Mouse (Mus musculus) forebrain, embryonic 14.5 days (tissue): ENCODE results near the gene Emd. TPM values are rescaled to one million over a fixed set of nuclear protein-coding genes. Genes with fewer than 3 reads are reported as not detected.

ENCODE experiments used
- ATAC-seq: fragments of 200-750 bp; cut with Nextera tagmentation; 2 replicates; pipeline ENCODE4 v1.8.0; 2017; ENCODE audit warnings: mild to moderate bottlenecking, moderate library complexity
- DNase-seq: peaks from one replicate; pipeline ENCODE4 v3.0.0-alpha.2; 2015; ENCODE audit warnings: low spot score
- H3K27ac ChIP-seq: fragments of 300-500 bp; sonication (generic); 2 replicates; pipeline ENCODE4 v1.5.1; 2014; ENCODE audit warnings: low read depth, mild to moderate bottlenecking, control low read depth, low read length, moderate library complexity
- H3K27me3 ChIP-seq: fragments of 300-500 bp; sonication (generic); replicated peaks from 2 replicates; pipeline ENCODE4 v1.6.1; 2014; ENCODE audit warnings: low read length, control low read depth, mixed read lengths; ENCODE audit not compliant: control insufficient read depth, insufficient read depth
- H3K36me3 ChIP-seq: fragments of 300-500 bp; sonication (generic); 2 replicates; pipeline ENCODE4 v1.6.1; 2014; ENCODE audit warnings: low read length, control low read depth; ENCODE audit not compliant: control insufficient read depth, insufficient read depth
- H3K4me1 ChIP-seq: fragments of 300-500 bp; sonication (generic); 2 replicates; pipeline ENCODE4 v1.6.1; 2014; ENCODE audit warnings: antibody characterized with exemption, low read length, control low read depth; ENCODE audit not compliant: control insufficient read depth, insufficient read depth
- H3K4me2 ChIP-seq: fragments of 300-500 bp; sonication (generic); 2 replicates; pipeline ENCODE4 v1.6.1; 2014; ENCODE audit warnings: mild to moderate bottlenecking, control low read depth, low read length
- H3K4me3 ChIP-seq: fragments of 300-500 bp; sonication (generic); 2 replicates; pipeline ENCODE4 v1.5.1; 2014; ENCODE audit warnings: low read depth, low read length, control low read depth
- H3K9ac ChIP-seq: fragments of 300-500 bp; sonication (generic); 2 replicates; pipeline ENCODE4 v1.6.1; 2014; ENCODE audit warnings: mild to moderate bottlenecking, low read length, control low read depth, moderate library complexity
- H3K9me3 ChIP-seq: fragments of 300-500 bp; sonication (generic); replicated peaks from 2 replicates; pipeline ENCODE4 v1.6.1; 2016; ENCODE audit warnings: low read length, control low read depth, mixed read lengths; ENCODE audit not compliant: control insufficient read depth
- WGBS: fragments of 180-500 bp; shearing (Covaris S2); extraction: QIAGEN DNeasy Blood & Tissue Kit; methylation state at CpG from one replicate; pipeline ENCODE4 v1.1.7; 2014; 5-methylcytosine and 5-hydroxymethylcytosine counted together
- polyA plus RNA-seq: library from polyadenylated mRNA; unstranded; fragments of >200 nt; fragmentation: Nextera tagmentation; extraction: Ambion mirVana; gene quantifications from 2 replicates; pipeline ENCODE4 v1.2.1, GENCODE M21; 2014

Gene Emd
- polyA plus RNA-seq, 1 experiment from 2014 or later: 37.9 TPM

- ATAC-seq: peak; percentile 89
- 31% methylated on average over 39 of the region's 39 CpGs for WGBS
- H3K27ac ChIP-seq: peak overlapping the region; percentile 83
Observed at GRCm38 (mm10) chrX:74282395-74283091, 28.1 kb downstream of the Emd start.

GRCm38 (mm10) chrX:74283092-74283437 lies 28.6 kb downstream of the Emd start:
- no peaks in the 10 kb centered on the region for H3K36me3 ChIP-seq
- 50% methylated on average over 5 of the region's 5 CpGs for WGBS
- peak overlapping the region; percentile 75 for H3K9ac ChIP-seq
- H3K27me3 ChIP-seq: no peaks in the 10 kb centered on the region
- no peaks in the 10 kb centered on the region for H3K9me3 ChIP-seq
- H3K27ac ChIP-seq: peak overlapping the region; percentile 83; the same call in 1 of the 2 replicates
- ATAC-seq (peak; percentile 13; the same call in 1 of the 2 replicates), DNase-seq (no peak)
- peaks cover 4% of the 10 kb centered on the region; the same call in 1 of the 2 replicates for H3K4me1 ChIP-seq
- peak overlapping the region; percentile 70 for H3K4me2 ChIP-seq
- peak overlapping the region; percentile 49 for H3K4me3 ChIP-seq

More at GRCm38 (mm10) chrX:74282395-74283091, 28.1 kb downstream of the Emd start:
- Histone ChIP-seq H3K9me3 (no peaks in the 10 kb centered on the region), H3K4me2 (peak overlapping the region; percentile 70), H3K9ac (peak overlapping the region; percentile 75), H3K36me3 (no peaks in the 10 kb centered on the region), H3K4me3 (peak overlapping the region; percentile 49), H3K4me1 (peaks cover 4% of the 10 kb centered on the region; the same call in 1 of the 2 replicates), H3K27me3 (no peaks in the 10 kb centered on the region)
- DNase-seq: peak; percentile 95

GRCm38 (mm10) chrX:74293431-74293830 lies 38.9 kb downstream of the Emd start:
- H3K9me3 ChIP-seq: no peaks in the 10 kb centered on the region
- no peak overlapping the region for H3K4me3 ChIP-seq
- H3K27ac ChIP-seq: no peak overlapping the region
- no peak overlapping the region for H3K9ac ChIP-seq
- DNase-seq (no peak), ATAC-seq (no peak)
- WGBS: 75% methylated on average over 4 of the region's 4 CpGs
- no peaks in the 10 kb centered on the region for H3K27me3 ChIP-seq
- no peak overlapping the region for H3K4me2 ChIP-seq
- 0 out of 2 replicates have a peak, but pooled peaks cover 3% of the 10 kb centered on the region for H3K36me3 ChIP-seq
- H3K4me1 ChIP-seq: no peaks in the 10 kb centered on the region

- Histone ChIP-seq H3K27me3 (no peaks in the 10 kb centered on the region), H3K4me2 (peak within 1 kb of the TSS; percentile 68), H3K4me3 (peak within 1 kb of the TSS; percentile 56), H3K27ac (peak within 1 kb of the TSS; percentile 60), H3K9ac (peak within 1 kb of the TSS; percentile 74), H3K36me3 (peaks cover 24% of the 10 kb centered on the region), H3K4me1 (no peaks in the 10 kb centered on the region), H3K9me3 (no peaks in the 10 kb centered on the region)
- peak; percentile 96 for DNase-seq
- 31% methylated on average over 37 of the region's 37 CpGs for WGBS
- peak; percentile 99 for ATAC-seq
Observed at GRCm38 (mm10) chrX:74296538-74297448, 42.3 kb downstream of the Emd start, which contains the start of gene Atp6ap1. Gene Atp6ap1 (plus strand): TSS chrX:74297097.

- Histone ChIP-seq H3K4me3 (no peak overlapping the region), H3K4me2 (no peak overlapping the region), H3K27me3 (no peaks in the 10 kb centered on the region), H3K9ac (no peak overlapping the region), H3K27ac (no peak overlapping the region), H3K4me1 (no peaks in the 10 kb centered on the region), H3K9me3 (no peaks in the 10 kb centered on the region), H3K36me3 (peaks cover 35% of the 10 kb centered on the region)
- DNase-seq (no peak), ATAC-seq (no peak)
- 87% methylated on average over 1 of the region's 1 CpGs for WGBS
Observed at GRCm38 (mm10) chrX:74298348-74298747, 43.9 kb downstream of the Emd start.

- H3K27me3 ChIP-seq: no peaks in the 10 kb centered on the region
- H3K4me3 ChIP-seq: no peak overlapping the region
- H3K9ac ChIP-seq: no peak overlapping the region
- WGBS: 82% methylated on average over 3 of the region's 3 CpGs
- H3K4me1 ChIP-seq: no peaks in the 10 kb centered on the region
- no peak overlapping the region for H3K4me2 ChIP-seq
- H3K27ac ChIP-seq: no peak overlapping the region
- ATAC-seq (no peak), DNase-seq (no peak)
- no peaks in the 10 kb centered on the region for H3K9me3 ChIP-seq
- peaks cover 41% of the 10 kb centered on the region for H3K36me3 ChIP-seq
Observed at GRCm38 (mm10) chrX:74299721-74300120, 45.2 kb downstream of the Emd start.

GRCm38 (mm10) chrX:74304867-74305700 lies 50.6 kb downstream of the Emd start, which contains the start of gene Gdi1:
Gene Gdi1 (plus strand): TSS chrX:74304998.
- WGBS: 22% methylated on average over 41 of the region's 41 CpGs
- Histone ChIP-seq H3K4me1 (peaks cover 7% of the 10 kb centered on the region), H3K9ac (peak within 1 kb of the TSS; percentile 80), H3K36me3 (peaks cover 71% of the 10 kb centered on the region), H3K4me2 (peak within 1 kb of the TSS; percentile 72), H3K4me3 (peak within 1 kb of the TSS; percentile 51), H3K9me3 (no peaks in the 10 kb centered on the region), H3K27me3 (no peaks in the 10 kb centered on the region), H3K27ac (peak within 1 kb of the TSS; percentile 94)
- DNase-seq (peak; percentile 82), ATAC-seq (peak; percentile 87)
